Mouse (Mus musculus) lung, postnatal 4 days (tissue): ENCODE results near the gene Camk2b.
"Not testable (repeated sequence)": the region's sequence is repeated elsewhere in the genome, so short reads cannot be mapped to it uniquely, and the experiment has no call there.

Experiments
- DNase-seq, 2 experiments: peaks; one replicate each; pipeline ENCODE4 v3.0.0; 2021

Gene Camk2b

GRCm38 (mm10) chr11:6066176-6066575, at the start of gene Camk2b:
Gene Camk2b (minus strand): TSS chr11:6066362.
- DNase-seq = peak in 1 of 2 experiments; percentile 13

GRCm38 (mm10) chr11:6111734-6112484, 45.7 kb upstream of the Camk2b start:
- DNase-seq = no peak

- DNase-seq = no peak
These were observed 43.8 kb upstream of the Camk2b start for GRCm38 (mm10) chr11:6109990-6110389.

GRCm38 (mm10) chr11:6108296-6108695, 42.1 kb upstream of the Camk2b start:
- no peak for DNase-seq

- no peak for DNase-seq
These were observed 41.6 kb upstream of the Camk2b start for GRCm38 (mm10) chr11:6107722-6108121.

- no peak for DNase-seq
These were observed 38.6 kb upstream of the Camk2b start for GRCm38 (mm10) chr11:6104734-6105133.

- DNase-seq = not testable (repeated sequence)
These were observed 30.5 kb upstream of the Camk2b start for GRCm38 (mm10) chr11:6096637-6097036.

GRCm38 (mm10) chr11:6086991-6087390, 20.8 kb upstream of the Camk2b start:
- DNase-seq = no peak

GRCm38 (mm10) chr11:6078737-6079136, 12.6 kb upstream of the Camk2b start:
- DNase-seq = no peak

GRCm38 (mm10) chr11:6075618-6076066, 9.5 kb upstream of the Camk2b start:
- no peak for DNase-seq

GRCm38 (mm10) chr11:6068181-6068957, 2.2 kb upstream of the Camk2b start:
- DNase-seq = peak in 1 of 2 experiments; percentile 20

GRCm38 (mm10) chr11:6067160-6067559, 998 bp upstream of the Camk2b start:
- DNase-seq = no peak

GRCm38 (mm10) chr11:6065551-6066121, 526 bp downstream of the Camk2b start:
- DNase-seq = peak in 1 of 2 experiments; percentile 22

GRCm38 (mm10) chr11:6065046-6065521, 1.1 kb downstream of the Camk2b start:
- peak in 1 of 2 experiments; percentile 23 for DNase-seq

GRCm38 (mm10) chr11:6064215-6065045, 1.7 kb downstream of the Camk2b start:
- DNase-seq = no peak

GRCm38 (mm10) chr11:6063501-6064214, 2.5 kb downstream of the Camk2b start:
- peak in 1 of 2 experiments; percentile 17 for DNase-seq

GRCm38 (mm10) chr11:6063065-6063464, 3.1 kb downstream of the Camk2b start:
- DNase-seq = peak in 1 of 2 experiments; percentile 10

GRCm38 (mm10) chr11:6062329-6062728, 3.8 kb downstream of the Camk2b start:
- DNase-seq = peak in 1 of 2 experiments; percentile 10

- DNase-seq = peak in 1 of 2 experiments; percentile 15
These were observed 4.3 kb downstream of the Camk2b start for GRCm38 (mm10) chr11:6061891-6062290.

GRCm38 (mm10) chr11:6059162-6059561, 7.0 kb downstream of the Camk2b start:
- no peak for DNase-seq

GRCm38 (mm10) chr11:6053386-6053785, 12.8 kb downstream of the Camk2b start:
- DNase-seq = no peak
